Mouse (Mus musculus) right cerebral cortex, postnatal 14 days (tissue): Measurements from ENCODE around the gene Frs2.
"Not testable (repeated sequence)": the region's sequence is repeated elsewhere in the genome, so short reads cannot be mapped to it uniquely, and the experiment has no call there.

Experiments used
- DNase-seq: peaks from one replicate; pipeline ENCODE4 v3.0.0; 2022

Gene Frs2

GRCm38 (mm10) chr10:117031160-117031559 is 117.2 kb downstream of the Frs2 start:
- no peak for DNase-seq

GRCm38 (mm10) chr10:117026176-117026575 is 122.2 kb downstream of the Frs2 start:
- DNase-seq = no peak

DNA sequence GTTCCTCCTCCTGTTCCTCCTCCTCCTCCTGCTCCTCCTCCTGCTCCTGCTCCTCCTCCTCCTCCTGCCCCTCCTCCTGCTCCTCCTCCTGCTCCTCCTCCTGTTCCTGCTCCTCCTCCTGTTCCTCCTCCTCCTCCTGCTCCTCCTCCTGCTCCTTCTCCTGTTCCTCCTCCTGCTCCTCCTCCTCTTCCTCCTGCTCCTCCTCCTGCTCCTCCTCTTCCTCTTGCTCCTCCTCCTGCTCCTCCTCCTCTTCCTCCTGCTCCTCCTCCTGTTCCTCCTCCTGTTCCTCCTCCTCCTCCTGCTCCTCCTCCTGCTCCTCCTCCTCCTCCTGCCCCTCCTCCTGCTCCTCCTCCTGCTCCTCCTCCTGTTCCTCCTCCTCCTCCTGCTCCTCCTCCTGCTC is 122.6 kb downstream of the Frs2 start:
- not testable (repeated sequence) for DNase-seq

- no peak for DNase-seq
Observed at GRCm38 (mm10) chr10:117023693-117024092, 124.6 kb downstream of the Frs2 start.

GRCm38 (mm10) chr10:117021020-117021754 is 127.1 kb downstream of the Frs2 start:
- no peak for DNase-seq
